Mouse (Mus musculus): ENCODE data around the gene Cd180. TPM values are rescaled to one million over a fixed set of nuclear protein-coding genes. Genes with fewer than 3 reads are reported as not detected.

The Cd180 gene
- total RNA-seq, 2 experiments from 2014 or later: 0.13 to 0.40 TPM

DNA sequence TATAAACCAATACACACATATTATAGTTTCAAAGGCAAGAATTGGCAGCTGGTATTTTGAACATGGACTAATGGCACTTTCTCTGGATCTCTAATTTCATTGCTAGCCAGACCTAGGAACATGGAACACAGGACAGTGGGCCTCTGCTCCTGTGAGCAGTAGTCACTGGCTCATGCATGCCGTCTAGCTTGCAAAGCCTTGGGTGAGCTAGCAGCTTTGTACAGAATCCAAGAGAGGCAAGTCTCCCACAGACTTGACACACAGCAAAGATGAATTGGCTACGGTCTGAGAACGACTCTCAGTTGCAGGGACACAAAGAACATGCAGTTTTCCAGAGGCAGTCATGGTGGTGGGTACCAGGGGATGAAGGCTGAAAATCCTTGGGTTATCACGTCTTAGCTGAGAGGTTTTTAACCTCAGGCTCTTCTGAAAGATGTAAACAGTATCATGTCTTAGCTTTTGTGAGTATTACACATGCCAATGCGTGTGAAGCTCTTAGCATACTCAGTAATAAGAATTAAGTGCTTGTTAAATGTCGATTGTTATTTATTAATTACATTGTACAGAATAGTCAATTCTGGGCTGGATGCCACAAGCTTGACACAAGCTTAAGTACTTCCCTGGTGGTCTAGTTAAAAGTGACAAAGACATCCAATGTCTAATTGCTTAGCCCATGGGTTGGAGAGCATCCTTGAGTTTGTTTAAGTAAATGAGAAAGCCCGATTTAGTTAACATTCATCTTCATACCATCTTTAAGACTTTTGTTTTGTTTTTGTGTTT, 90.4 kb downstream of the Cd180 start:
- DNase-seq: no peak

DNA sequence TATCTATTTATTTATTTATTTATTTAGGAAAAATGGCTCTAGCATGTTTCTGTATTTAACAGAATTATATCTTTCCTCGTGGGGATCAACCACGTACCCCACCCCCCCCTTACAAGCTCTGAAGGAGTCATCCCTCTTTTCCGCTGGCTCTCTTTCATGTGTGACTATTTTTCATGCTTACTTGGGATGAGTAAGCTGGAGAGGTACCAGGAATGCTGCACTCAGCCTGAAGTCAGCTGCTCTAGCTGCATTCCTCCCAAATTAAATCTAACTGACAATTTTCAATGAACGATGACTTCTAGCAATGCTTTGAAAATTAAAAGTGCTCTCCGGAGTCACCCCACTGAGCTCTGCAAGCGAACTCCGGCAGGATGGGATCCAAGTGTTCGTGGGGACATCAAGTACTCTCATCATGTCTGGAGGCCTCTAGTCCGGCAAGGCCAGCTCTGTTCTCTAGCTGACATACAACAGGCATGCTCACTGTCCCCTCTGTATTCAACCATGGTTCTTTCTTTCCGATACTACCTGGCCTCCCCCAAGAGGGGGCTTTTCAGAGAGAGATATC, 93.4 kb downstream of the Cd180 start:
- peak; percentile 6 for DNase-seq
